Mouse (Mus musculus): Measurements from ENCODE around the gene Tpbgl. TPM values are rescaled to one million over a fixed set of nuclear protein-coding genes. Genes with fewer than 3 reads are reported as not detected.

The Tpbgl gene
- total and polyA plus RNA-seq, 2 experiments from 2014 or later, result 0.98 to 6.4 TPM

DNA sequence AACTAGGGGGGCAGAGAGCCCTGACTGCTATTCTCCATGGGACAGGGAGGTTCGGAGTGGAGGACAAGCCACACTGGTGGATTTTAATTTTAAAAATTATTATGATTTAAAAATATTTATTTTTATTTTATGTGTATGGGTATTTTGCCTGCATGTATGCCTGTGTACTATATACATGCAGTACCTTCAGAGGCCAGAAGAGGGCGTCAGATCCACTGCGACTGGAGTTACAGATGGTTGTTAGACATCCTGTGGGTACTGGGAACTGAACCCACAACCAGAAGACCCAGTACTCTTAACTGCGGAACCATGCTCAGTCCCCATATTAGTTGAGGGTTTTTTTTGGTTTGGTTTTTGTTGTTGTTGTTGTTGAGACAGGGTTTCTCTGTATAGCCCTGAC, 28.2 kb downstream of the Tpbgl start:
- H3K4me2 ChIP-seq (ENCODE audit: low read depth, low read length), result no peak overlapping the region
- H3K9ac ChIP-seq (replicated peaks; ENCODE audit: low read depth, low read length), result no peak overlapping the region
- 74% methylated on average over 4 of the region's 4 CpGs for WGBS
- H3K9me3 ChIP-seq (replicated peaks; ENCODE audit: control insufficient read depth, low read length), result no peaks in the 10 kb centered on the region
- no peak overlapping the region for H3K4me3 ChIP-seq (ENCODE audit: low read depth, low read length)
- H3K36me3 ChIP-seq (replicated peaks; ENCODE audit: control insufficient read depth, insufficient read depth, low read length), result peaks cover 38% of the 10 kb centered on the region
- ATAC-seq (ENCODE audit: insufficient read depth, low read depth) (no peak), DNase-seq (ENCODE audit: low spot score) (no peak)
- no peak for TF ChIP-seq EP300 (IDR thresholded peaks at IDR 0.05; ENCODE audit: low read depth)
- peak; percentile 18; the same call in 1 of the 2 replicates for TF ChIP-seq CTCF (IDR thresholded peaks at IDR 0.05; ENCODE audit: low read depth)
- no peak overlapping the region for H3K27ac ChIP-seq (ENCODE audit: low read depth)
- H3K27me3 ChIP-seq (ENCODE audit: control insufficient read depth, insufficient read depth, low read length), result no peaks in the 10 kb centered on the region
- H3K4me1 ChIP-seq (ENCODE audit: control insufficient read depth, insufficient read depth), result peaks cover 4% of the 10 kb centered on the region; the same call in 1 of the 2 replicates

DNA sequence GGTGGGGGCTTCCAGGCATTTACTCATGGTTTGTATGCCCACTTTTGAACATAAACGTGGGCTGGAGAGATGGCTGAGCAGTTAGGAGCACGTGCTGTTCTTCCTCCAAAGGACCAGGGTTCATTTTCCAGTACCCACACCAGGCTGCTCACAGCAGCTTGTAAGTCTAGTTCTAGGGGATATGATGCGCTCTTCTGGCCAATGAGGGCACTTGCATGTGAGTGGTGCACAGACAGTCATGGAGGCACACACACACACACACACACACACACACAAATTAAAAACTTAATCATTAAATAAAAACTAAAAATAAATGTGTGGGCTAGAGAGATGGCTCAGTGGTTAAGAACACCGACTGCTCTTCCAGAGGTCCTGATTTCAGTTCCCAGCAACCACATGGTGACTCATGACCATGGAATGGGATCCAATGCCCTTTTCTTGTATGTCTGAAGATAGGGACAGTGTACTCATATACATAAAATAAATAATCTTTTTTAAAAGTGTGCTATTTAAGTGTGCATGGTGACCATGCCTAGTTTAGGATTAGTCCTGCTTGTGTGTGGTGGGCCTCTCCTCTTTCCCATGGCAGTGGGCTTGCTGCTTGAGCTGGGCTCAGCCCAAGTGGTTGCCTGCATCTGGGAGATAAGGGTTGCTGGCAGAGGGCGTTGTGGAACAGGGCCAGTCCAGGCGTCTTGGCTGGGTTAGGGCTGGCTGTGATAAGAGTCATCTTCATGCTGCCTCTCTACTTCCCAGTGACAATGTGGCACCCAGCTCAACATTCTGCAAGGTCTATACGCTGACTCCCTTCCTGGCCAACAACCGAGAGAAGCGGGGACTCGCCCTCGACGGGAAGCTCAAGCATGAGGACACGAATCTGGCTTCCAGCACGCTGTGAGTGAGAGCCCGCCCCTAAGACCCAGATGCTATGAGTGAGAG, 32.8 kb downstream of the Tpbgl start:
- H3K4me1 ChIP-seq (ENCODE audit: control insufficient read depth, insufficient read depth), result peaks cover 4% of the 10 kb centered on the region; the same call in 1 of the 2 replicates
- no peaks in the 10 kb centered on the region for H3K9me3 ChIP-seq (replicated peaks; ENCODE audit: control insufficient read depth, low read length)
- H3K4me3 ChIP-seq (ENCODE audit: low read depth, low read length), result no peak overlapping the region
- H3K36me3 ChIP-seq (replicated peaks; ENCODE audit: control insufficient read depth, insufficient read depth, low read length), result peaks cover 44% of the 10 kb centered on the region
- H3K9ac ChIP-seq (replicated peaks; ENCODE audit: low read depth, low read length), result no peak overlapping the region
- 66% methylated on average over 15 of the region's 15 CpGs for WGBS
- no peak overlapping the region for H3K4me2 ChIP-seq (ENCODE audit: low read depth, low read length)
- TF ChIP-seq EP300 (IDR thresholded peaks at IDR 0.05; ENCODE audit: low read depth) (no peak), CTCF (IDR thresholded peaks at IDR 0.05; ENCODE audit: low read depth) (no peak)
- ATAC-seq (ENCODE audit: insufficient read depth, low read depth), result peak; percentile 37
- DNase-seq (ENCODE audit: low spot score), result no peak
- no peaks in the 10 kb centered on the region for H3K27me3 ChIP-seq (ENCODE audit: control insufficient read depth, insufficient read depth, low read length)
- H3K27ac ChIP-seq (ENCODE audit: low read depth), result no peak overlapping the region

DNA sequence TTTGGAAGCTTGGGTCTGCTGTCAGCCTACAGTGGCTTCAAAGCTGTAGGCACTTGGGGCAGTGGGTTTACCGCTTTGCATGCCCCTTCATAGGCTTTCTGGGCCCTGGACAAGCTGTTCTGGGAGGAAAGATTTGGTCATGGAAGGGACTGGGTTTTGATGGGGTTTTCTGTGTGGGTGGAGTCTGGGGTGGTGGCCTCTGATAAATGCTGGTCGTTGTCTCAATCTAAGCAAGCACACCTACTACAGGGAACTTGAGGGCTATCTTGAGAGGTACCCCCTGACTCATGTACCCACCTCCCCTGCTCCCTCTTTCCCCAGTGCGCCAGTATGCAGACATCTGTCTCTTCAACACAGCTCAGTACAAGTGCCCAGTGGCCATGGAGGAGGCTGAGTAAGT, 34.2 kb downstream of the Tpbgl start:
- Histone ChIP-seq H3K4me3 (ENCODE audit: low read depth, low read length) (no peak overlapping the region), H3K4me1 (ENCODE audit: control insufficient read depth, insufficient read depth) (peaks cover 4% of the 10 kb centered on the region; the same call in 1 of the 2 replicates), H3K9ac (replicated peaks; ENCODE audit: low read depth, low read length) (no peak overlapping the region), H3K9me3 (replicated peaks; ENCODE audit: control insufficient read depth, low read length) (no peaks in the 10 kb centered on the region), H3K27ac (ENCODE audit: low read depth) (no peak overlapping the region), H3K36me3 (replicated peaks; ENCODE audit: control insufficient read depth, insufficient read depth, low read length) (peaks cover 46% of the 10 kb centered on the region), H3K27me3 (ENCODE audit: control insufficient read depth, insufficient read depth, low read length) (no peaks in the 10 kb centered on the region), H3K4me2 (ENCODE audit: low read depth, low read length) (no peak overlapping the region)
- DNase-seq (ENCODE audit: low spot score) (no peak), ATAC-seq (ENCODE audit: insufficient read depth, low read depth) (no peak)
- WGBS, result 93% methylated on average over 3 of the region's 3 CpGs
- TF ChIP-seq EP300 (IDR thresholded peaks at IDR 0.05; ENCODE audit: low read depth) (no peak), CTCF (IDR thresholded peaks at IDR 0.05; ENCODE audit: low read depth) (no peak)

DNA sequence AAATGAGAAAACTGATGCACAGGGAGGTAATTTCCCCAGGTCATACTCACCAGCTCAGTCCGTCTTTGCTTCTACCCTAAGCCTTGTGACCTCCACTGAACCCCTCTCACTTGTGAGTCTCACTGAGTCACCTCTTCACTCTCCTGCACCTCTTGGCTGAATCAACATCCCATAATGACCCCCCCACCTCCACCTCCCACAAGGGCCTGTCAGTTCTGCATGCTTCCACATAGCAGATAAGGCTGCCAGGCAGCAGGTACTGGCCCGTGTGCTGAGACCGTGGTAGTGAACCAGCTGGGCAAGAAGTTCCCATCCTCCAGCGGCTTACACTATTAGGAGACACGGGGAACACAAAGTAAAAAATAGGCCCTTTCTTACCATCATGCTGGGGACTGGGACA, 36.3 kb downstream of the Tpbgl start:
- TF ChIP-seq CTCF (IDR thresholded peaks at IDR 0.05; ENCODE audit: low read depth), result no peak
- TF ChIP-seq EP300 (IDR thresholded peaks at IDR 0.05; ENCODE audit: low read depth), result no peak
- Histone ChIP-seq H3K36me3 (replicated peaks; ENCODE audit: control insufficient read depth, insufficient read depth, low read length) (peaks cover 49% of the 10 kb centered on the region), H3K9me3 (replicated peaks; ENCODE audit: control insufficient read depth, low read length) (no peaks in the 10 kb centered on the region), H3K4me1 (ENCODE audit: control insufficient read depth, insufficient read depth) (peaks cover 4% of the 10 kb centered on the region; the same call in 1 of the 2 replicates), H3K27me3 (ENCODE audit: control insufficient read depth, insufficient read depth, low read length) (no peaks in the 10 kb centered on the region), H3K4me2 (ENCODE audit: low read depth, low read length) (no peak overlapping the region), H3K9ac (replicated peaks; ENCODE audit: low read depth, low read length) (no peak overlapping the region), H3K27ac (ENCODE audit: low read depth) (no peak overlapping the region), H3K4me3 (ENCODE audit: low read depth, low read length) (no peak overlapping the region)
- 69% methylated on average over 5 of the region's 5 CpGs for WGBS
- ATAC-seq (ENCODE audit: insufficient read depth, low read depth) (no peak), DNase-seq (ENCODE audit: low spot score) (no peak)

DNA sequence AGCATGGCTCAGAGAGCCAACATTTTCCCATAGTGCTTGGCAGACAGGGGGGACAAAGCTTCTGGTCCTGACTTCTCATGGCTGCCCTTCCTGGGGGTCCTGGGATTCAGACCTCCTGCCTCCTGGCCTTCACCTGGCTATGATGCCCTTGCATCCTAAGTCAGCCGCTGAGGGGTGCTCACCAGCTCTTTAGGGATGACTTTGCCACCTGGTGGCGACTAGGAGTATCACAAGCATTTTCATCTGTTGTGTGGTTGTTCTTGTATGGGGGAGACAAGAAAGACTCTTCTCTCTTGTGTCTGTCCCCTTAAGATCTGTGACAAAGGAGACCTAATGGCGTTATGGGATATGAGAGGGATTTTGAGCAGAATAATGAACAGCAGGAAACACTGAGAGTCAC, 36.8 kb downstream of the Tpbgl start:
- DNase-seq (ENCODE audit: low spot score), result peak; percentile 69
- Histone ChIP-seq H3K4me2 (ENCODE audit: low read depth, low read length) (no peak overlapping the region), H3K4me1 (ENCODE audit: control insufficient read depth, insufficient read depth) (peaks cover 4% of the 10 kb centered on the region; the same call in 1 of the 2 replicates), H3K9ac (replicated peaks; ENCODE audit: low read depth, low read length) (no peak overlapping the region), H3K36me3 (replicated peaks; ENCODE audit: control insufficient read depth, insufficient read depth, low read length) (peaks cover 44% of the 10 kb centered on the region), H3K4me3 (ENCODE audit: low read depth, low read length) (no peak overlapping the region), H3K9me3 (replicated peaks; ENCODE audit: control insufficient read depth, low read length) (no peaks in the 10 kb centered on the region), H3K27ac (ENCODE audit: low read depth) (no peak overlapping the region), H3K27me3 (ENCODE audit: control insufficient read depth, insufficient read depth, low read length) (no peaks in the 10 kb centered on the region)
- no peak for ATAC-seq (ENCODE audit: insufficient read depth, low read depth)
- WGBS, result 12% methylated on average over 3 of the region's 3 CpGs
- TF ChIP-seq EP300 (IDR thresholded peaks at IDR 0.05; ENCODE audit: low read depth), result no peak
- TF ChIP-seq CTCF (IDR thresholded peaks at IDR 0.05; ENCODE audit: low read depth), result peak; percentile 91

All from heart, postnatal 0 days (tissue).